Mouse (Mus musculus): ENCODE results near the gene Ifi206. TPM values are rescaled to one million over a fixed set of nuclear protein-coding genes. Genes with fewer than 3 reads are reported as not detected.

Ifi206 gene
- total and polyA plus RNA-seq, 2 experiments from 2014 or later, result 0.05 TPM; not detected in 1

GRCm38 (mm10) chr1:173440681-173441080, 50.2 kb downstream of the Ifi206 start:
- H3K4me1 ChIP-seq (ENCODE audit: insufficient read depth), result no peaks in the 10 kb centered on the region
- no peaks in the 10 kb centered on the region for H3K27me3 ChIP-seq (ENCODE audit: insufficient read depth, low read length)
- no peaks in the 10 kb centered on the region for H3K9me3 ChIP-seq (ENCODE audit: low read length)
- no peaks in the 10 kb centered on the region for H3K36me3 ChIP-seq (ENCODE audit: insufficient read depth)
- DNase-seq, result no peak
- no peak for ATAC-seq
- no peak overlapping the region for H3K27ac ChIP-seq (ENCODE audit: low read depth, low read length)
- no peak overlapping the region for H3K4me3 ChIP-seq (ENCODE audit: low read depth, low read length)
- no peak overlapping the region for H3K4me2 ChIP-seq (ENCODE audit: low read depth)
- no peak overlapping the region for H3K9ac ChIP-seq
- TF ChIP-seq CTCF (IDR thresholded peaks at IDR 0.05; ENCODE audit: low read depth), result no peak
- 82% methylated on average over 1 of the region's 1 CpGs for WGBS

- Histone ChIP-seq H3K4me3 (ENCODE audit: low read depth, low read length) (no peak overlapping the region), H3K36me3 (ENCODE audit: insufficient read depth) (no peaks in the 10 kb centered on the region), H3K27ac (ENCODE audit: low read depth, low read length) (no peak overlapping the region), H3K9me3 (ENCODE audit: low read length) (no peaks in the 10 kb centered on the region), H3K4me1 (ENCODE audit: insufficient read depth) (no peaks in the 10 kb centered on the region), H3K27me3 (ENCODE audit: insufficient read depth, low read length) (no peaks in the 10 kb centered on the region), H3K9ac (no peak overlapping the region), H3K4me2 (ENCODE audit: low read depth) (no peak overlapping the region)
- TF ChIP-seq CTCF (IDR thresholded peaks at IDR 0.05; ENCODE audit: low read depth), result no peak
- ATAC-seq (no peak), DNase-seq (no peak)
- 86% methylated on average over 6 of the region's 6 CpGs for WGBS
Measured at GRCm38 (mm10) chr1:173437161-173437953, 53.5 kb downstream of the Ifi206 start.

GRCm38 (mm10) chr1:173432411-173432810, 58.4 kb downstream of the Ifi206 start:
- Histone ChIP-seq H3K9me3 (ENCODE audit: low read length) (no peaks in the 10 kb centered on the region), H3K9ac (no peak overlapping the region), H3K4me3 (ENCODE audit: low read depth, low read length) (no peak overlapping the region), H3K4me1 (ENCODE audit: insufficient read depth) (no peaks in the 10 kb centered on the region), H3K27me3 (ENCODE audit: insufficient read depth, low read length) (no peaks in the 10 kb centered on the region), H3K36me3 (ENCODE audit: insufficient read depth) (no peaks in the 10 kb centered on the region), H3K27ac (ENCODE audit: low read depth, low read length) (no peak overlapping the region), H3K4me2 (ENCODE audit: low read depth) (no peak overlapping the region)
- DNase-seq (no peak), ATAC-seq (no peak)
- 88% methylated on average over 2 of the region's 2 CpGs for WGBS
- no peak for TF ChIP-seq CTCF (IDR thresholded peaks at IDR 0.05; ENCODE audit: low read depth)

- no peak for ATAC-seq
- TF ChIP-seq CTCF (IDR thresholded peaks at IDR 0.05; ENCODE audit: low read depth), result no peak
- H3K4me2 ChIP-seq (ENCODE audit: low read depth), result no peak overlapping the region
- no peak overlapping the region for H3K9ac ChIP-seq
- H3K36me3 ChIP-seq (ENCODE audit: insufficient read depth), result no peaks in the 10 kb centered on the region
- H3K27ac ChIP-seq (ENCODE audit: low read depth, low read length), result no peak overlapping the region
- no peaks in the 10 kb centered on the region for H3K4me1 ChIP-seq (ENCODE audit: insufficient read depth)
- H3K27me3 ChIP-seq (ENCODE audit: insufficient read depth, low read length), result no peaks in the 10 kb centered on the region
- no peaks in the 10 kb centered on the region for H3K9me3 ChIP-seq (ENCODE audit: low read length)
- 88% methylated on average over 5 of the region's 5 CpGs for WGBS
- H3K4me3 ChIP-seq (ENCODE audit: low read depth, low read length), result no peak overlapping the region
- no peak for DNase-seq
Measured at GRCm38 (mm10) chr1:173429995-173430699, 60.7 kb downstream of the Ifi206 start.

GRCm38 (mm10) chr1:173427385-173427784, 63.5 kb downstream of the Ifi206 start:
- Histone ChIP-seq H3K9ac (no peak overlapping the region), H3K4me3 (ENCODE audit: low read depth, low read length) (no peak overlapping the region), H3K27me3 (ENCODE audit: insufficient read depth, low read length) (no peaks in the 10 kb centered on the region), H3K36me3 (ENCODE audit: insufficient read depth) (no peaks in the 10 kb centered on the region), H3K27ac (ENCODE audit: low read depth, low read length) (no peak overlapping the region), H3K4me2 (ENCODE audit: low read depth) (no peak overlapping the region), H3K4me1 (ENCODE audit: insufficient read depth) (no peaks in the 10 kb centered on the region), H3K9me3 (ENCODE audit: low read length) (no peaks in the 10 kb centered on the region)
- no peak for DNase-seq
- no peak for TF ChIP-seq CTCF (IDR thresholded peaks at IDR 0.05; ENCODE audit: low read depth)
- 78% methylated on average over 8 of the region's 8 CpGs for WGBS
- ATAC-seq, result no peak

- Histone ChIP-seq H3K4me3 (ENCODE audit: low read depth, low read length) (no peak overlapping the region), H3K4me2 (ENCODE audit: low read depth) (no peak overlapping the region), H3K27ac (ENCODE audit: low read depth, low read length) (no peak overlapping the region), H3K27me3 (ENCODE audit: insufficient read depth, low read length) (no peaks in the 10 kb centered on the region), H3K9me3 (ENCODE audit: low read length) (no peaks in the 10 kb centered on the region), H3K36me3 (ENCODE audit: insufficient read depth) (no peaks in the 10 kb centered on the region), H3K4me1 (ENCODE audit: insufficient read depth) (no peaks in the 10 kb centered on the region), H3K9ac (no peak overlapping the region)
- TF ChIP-seq CTCF (IDR thresholded peaks at IDR 0.05; ENCODE audit: low read depth), result no peak
- ATAC-seq, result no peak
- 66% methylated on average over 2 of the region's 2 CpGs for whole genome bisulfite sequencing
- no peak for DNase-seq
Measured at GRCm38 (mm10) chr1:173426345-173426744, 64.5 kb downstream of the Ifi206 start.

- H3K9me3 ChIP-seq (ENCODE audit: low read length), result no peaks in the 10 kb centered on the region
- no peaks in the 10 kb centered on the region for H3K4me1 ChIP-seq (ENCODE audit: insufficient read depth)
- H3K4me3 ChIP-seq (ENCODE audit: low read depth, low read length), result no peak overlapping the region
- ATAC-seq (no peak), DNase-seq (no peak)
- no peaks in the 10 kb centered on the region for H3K36me3 ChIP-seq (ENCODE audit: insufficient read depth)
- H3K27ac ChIP-seq (ENCODE audit: low read depth, low read length), result no peak overlapping the region
- H3K27me3 ChIP-seq (ENCODE audit: insufficient read depth, low read length), result no peaks in the 10 kb centered on the region
- TF ChIP-seq CTCF (IDR thresholded peaks at IDR 0.05; ENCODE audit: low read depth), result no peak
- H3K4me2 ChIP-seq (ENCODE audit: low read depth), result no peak overlapping the region
- no peak overlapping the region for H3K9ac ChIP-seq
- WGBS, result 88% methylated on average over 6 of the region's 6 CpGs
Measured at GRCm38 (mm10) chr1:173420374-173420773, 70.5 kb downstream of the Ifi206 start.

Data from forebrain, postnatal 0 days (tissue).